In the genomic region with DNA sequence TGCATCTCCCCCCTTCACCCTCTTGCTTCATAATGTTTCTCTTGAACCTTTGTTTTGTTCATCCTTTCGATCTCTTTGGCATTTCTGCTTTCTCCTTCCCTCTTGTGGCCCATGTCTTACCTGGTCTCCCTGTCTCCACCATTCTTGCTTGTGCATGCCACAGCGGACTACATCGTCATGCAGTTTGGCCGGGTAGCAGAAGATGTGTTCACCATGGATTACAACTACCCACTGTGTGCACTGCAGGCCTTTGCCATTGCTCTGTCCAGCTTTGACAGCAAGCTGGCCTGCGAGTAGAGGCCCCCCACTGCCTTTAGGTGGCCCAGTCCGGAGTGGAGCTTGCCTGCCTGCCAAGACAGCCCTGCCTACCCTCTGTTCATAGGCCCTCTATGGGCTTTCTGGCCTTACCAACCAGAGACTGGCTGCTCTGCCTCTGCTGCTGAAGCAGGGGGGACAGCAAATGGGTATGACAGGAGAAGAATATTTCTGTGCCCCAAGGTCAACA, we compare ENCODE assay signal across 27 mouse cellular contexts. TPM values are rescaled to one million over a fixed set of nuclear protein-coding genes. Genes with fewer than 3 reads are reported as not detected.
A peak's percentile ranks its signal among the peaks of the same experiment; 100 is the strongest.
DNase-seq lines count a peak whose midpoint lies in the region; ATAC-seq and TF ChIP-seq lines count a peak whose summit lies in the region.
"Had no signal": no experiment of that assay in that cellular context is flagged by ENCODE, and none has a peak within 500 bp of the region (broad histone marks: within the 10 kb centered on the region; RNA-seq: fewer than 3 reads in every experiment).

No protein-coding gene starts in this region.

- peak overlapping the region; percentile 45 for H3K27ac ChIP-seq in cerebellum, adult 2 months (ENCODE audit: insufficient read depth, low read length)
- H3K27ac ChIP-seq in heart, embryonic 10.5 days, result no peak overlapping the region
- H3K27ac ChIP-seq in midbrain, embryonic 12.5 days (replicated peaks), result no peak overlapping the region
- no peak overlapping the region for H3K27ac ChIP-seq in midbrain, embryonic 15.5 days
- H3K27ac ChIP-seq: embryonic facial prominence, embryonic 12.5 days; embryonic facial prominence, embryonic 15.5 days; gastrocnemius, adult 2 months; hindbrain, embryonic 10.5 days; hindbrain, embryonic 13.5 days; intestine, embryonic 15.5 days had no signal

- H3K4me2 ChIP-seq in midbrain, embryonic 12.5 days (replicated peaks), result no peak overlapping the region
- H3K4me2 ChIP-seq in midbrain, embryonic 15.5 days, result no peak overlapping the region
- H3K4me2 ChIP-seq: embryonic facial prominence, embryonic 12.5 days; embryonic facial prominence, embryonic 15.5 days; heart, embryonic 11.5 days; hindbrain, embryonic 13.5 days; intestine, embryonic 15.5 days had no signal

- ATAC-seq in cerebellum, adult (ENCODE audit: insufficient number of reproducible peaks, low FRiP score, low TSS enrichment), result no peak
- no peak for ATAC-seq in midbrain, embryonic 12.5 days (ENCODE audit: low FRiP score, low read depth)
- ATAC-seq in midbrain, embryonic 15.5 days (replicated peaks), result no peak
- ATAC-seq: forebrain, embryonic 14.5 days; forebrain, postnatal 0 days; hindbrain, embryonic 16.5 days; intestine, embryonic 15.5 days; Patski had no signal

- no peak for TF ChIP-seq CTCF in cerebellum, adult 2 months (IDR thresholded peaks at IDR 0.05; ENCODE audit: borderline replicate concordance, insufficient read depth, low read depth, low read length)

- no peaks in the 10 kb centered on the region for H3K27me3 ChIP-seq in cerebellum, adult 2 months (ENCODE audit: control insufficient read depth, insufficient read depth, low read length)
- H3K27me3 ChIP-seq in heart, embryonic 10.5 days (ENCODE audit: insufficient read depth, poor library complexity, severe bottlenecking), result no peaks in the 10 kb centered on the region
- H3K27me3 ChIP-seq in midbrain, embryonic 12.5 days, result no peaks in the 10 kb centered on the region; the same call in 1 of the 2 replicates
- no peaks in the 10 kb centered on the region for H3K27me3 ChIP-seq in midbrain, embryonic 15.5 days (replicated peaks)
- H3K27me3 ChIP-seq: embryonic facial prominence, embryonic 12.5 days; embryonic facial prominence, embryonic 15.5 days; hindbrain, embryonic 13.5 days; intestine, embryonic 15.5 days had no signal

- 0 out of 2 replicates have a peak overlapping the region, but pooled peaks have one; percentile 1 for H3K9ac ChIP-seq in midbrain, embryonic 12.5 days (replicated peaks)
- no peak overlapping the region for H3K9ac ChIP-seq in midbrain, embryonic 15.5 days
- H3K9ac ChIP-seq: embryonic facial prominence, embryonic 12.5 days; embryonic facial prominence, embryonic 15.5 days; forebrain, postnatal 0 days; intestine, embryonic 15.5 days had no signal

- H3K4me1 ChIP-seq in cerebellum, adult 2 months (ENCODE audit: control insufficient read depth, insufficient read depth, low read length), result peaks cover 21% of the 10 kb centered on the region
- no peaks in the 10 kb centered on the region for H3K4me1 ChIP-seq in heart, embryonic 10.5 days
- H3K4me1 ChIP-seq in midbrain, embryonic 12.5 days, result no peaks in the 10 kb centered on the region
- H3K4me1 ChIP-seq in midbrain, embryonic 15.5 days, result no peaks in the 10 kb centered on the region
- H3K4me1 ChIP-seq: embryonic facial prominence, embryonic 12.5 days; embryonic facial prominence, embryonic 15.5 days; hindbrain, embryonic 10.5 days; hindbrain, embryonic 13.5 days; intestine, embryonic 15.5 days had no signal

- no peaks in the 10 kb centered on the region for H3K9me3 ChIP-seq in heart, embryonic 10.5 days
- H3K9me3 ChIP-seq in midbrain, embryonic 12.5 days, result no peaks in the 10 kb centered on the region
- no peaks in the 10 kb centered on the region for H3K9me3 ChIP-seq in midbrain, embryonic 15.5 days
- H3K9me3 ChIP-seq: embryonic facial prominence, embryonic 12.5 days; embryonic facial prominence, embryonic 15.5 days; G1E; hindbrain, embryonic 10.5 days; hindbrain, embryonic 13.5 days; intestine, embryonic 15.5 days had no signal

- no peaks in the 10 kb centered on the region for H3K36me3 ChIP-seq in heart, embryonic 10.5 days
- peaks cover 44% of the 10 kb centered on the region for H3K36me3 ChIP-seq in midbrain, embryonic 12.5 days
- peaks cover 37% of the 10 kb centered on the region for H3K36me3 ChIP-seq in midbrain, embryonic 15.5 days (replicated peaks)
- H3K36me3 ChIP-seq: embryonic facial prominence, embryonic 12.5 days; embryonic facial prominence, embryonic 15.5 days; G1E; intestine, embryonic 15.5 days had no signal

- WGBS in cerebellum, adult 2 months, result 20% methylated on average over 6 of the region's 6 CpGs
- 84% methylated on average over 6 of the region's 6 CpGs for WGBS in heart, embryonic 10.5 days
- WGBS in midbrain, embryonic 12.5 days, result 82% methylated on average over 6 of the region's 6 CpGs
- 86% methylated on average over 6 of the region's 6 CpGs for WGBS in midbrain, embryonic 15.5 days

- H3K4me3 ChIP-seq in cerebellum, adult 2 months (replicated peaks; ENCODE audit: insufficient read depth, low read depth, low read length), result no peak overlapping the region
- H3K4me3 ChIP-seq in heart, embryonic 10.5 days, result no peak overlapping the region
- no peak overlapping the region for H3K4me3 ChIP-seq in midbrain, embryonic 12.5 days
- H3K4me3 ChIP-seq in midbrain, embryonic 15.5 days, result no peak overlapping the region
- H3K4me3 ChIP-seq: embryonic facial prominence, embryonic 12.5 days; embryonic facial prominence, embryonic 15.5 days; gastrocnemius, adult 2 months; hindbrain, embryonic 10.5 days; hindbrain, embryonic 13.5 days; intestine, embryonic 15.5 days had no signal

- DNase-seq in cerebellum, adult 2 months, result peak; percentile 49 to 65
- no peak for DNase-seq in cerebellum, postnatal 36 days
- peak; percentile 40 to 54 for DNase-seq in cerebellum, postnatal 10 days
- peak; percentile 57 for DNase-seq in heart, embryonic 10.5 days (ENCODE audit: low spot score)
- no peak for DNase-seq in heart, postnatal 4 days
- DNase-seq: adrenal gland, postnatal 10 days; adrenal gland, postnatal 36 days; B cell, adult 2 months; forebrain, postnatal 0 days; gastrocnemius, adult 2 months; gastrocnemius, postnatal 14 days; heart, adult 18-20 months; kidney, adult 11 months; kidney, adult 8-10 months had no signal

- TF ChIP-seq POLR2A in cerebellum, adult 2 months (IDR thresholded peaks at IDR 0.05; ENCODE audit: borderline replicate concordance, insufficient read depth, low read length), result no peak

RNA-seq across cellular contexts. Expression of a gene that starts 53.1 kb away (rescaled TPM):
- polyA plus RNA-seq in cerebellum, adult 2 months (2012; rRNA removed), result 61.6 and 66.0 TPM in 2 replicates
- 2.4 and 2.9 TPM in 2 replicates for polyA plus RNA-seq in heart, embryonic 10.5 days (2016; fragmentation: Nextera tagmentation; extraction: Ambion mirVana)
- under 1 TPM; 0.74 to 0.77 TPM for total RNA-seq in heart, postnatal 4 days (2021)
- 29.5 and 30.4 TPM in 2 replicates for polyA plus RNA-seq in midbrain, embryonic 12.5 days (2016; fragmentation: Nextera tagmentation; extraction: Ambion mirVana)
- 35.1 and 39.1 TPM in 2 replicates for polyA plus RNA-seq in midbrain, embryonic 15.5 days (2015; fragmentation: Nextera tagmentation; extraction: Ambion mirVana)
- polyA plus RNA-seq: G1E had no signal

Comparison
In these comparisons a context has a peak if more than half of its experiments do, and no peak if none do; other contexts are left out.
1. DNase-seq: peak in cerebellum, adult 2 months (2 of 2), cerebellum, postnatal 10 days (2 of 2) and heart, embryonic 10.5 days (single experiment); none in cerebellum, postnatal 36 days (0 of 2) and heart, postnatal 4 days (single experiment).